Mouse (Mus musculus) CH12.LX (cell line): ENCODE measurements at regions not wholly inside any gene's neighbourhood (a gene's known extent, or its start where the extent isn't known, plus 50 kb on each side); places are given as distances from the start of the nearest gene placed in this dataset.

ENCODE experiments used
- DNase-seq: peaks from one replicate; pipeline ENCODE4 v3.0.0-alpha.2; 2013; ENCODE audit errors: extremely low read depth
- H3K27ac ChIP-seq: 2 replicates; pipeline ENCODE4 v1.5.1; 2012; ENCODE audit warnings: low read depth, mild to moderate bottlenecking, control low read depth, moderate library complexity; ENCODE audit not compliant: insufficient read depth
- H3K27me3 ChIP-seq: replicated peaks from 2 replicates; pipeline ENCODE3; 2012; ENCODE audit warnings: inconsistent platforms
- H3K36me3 ChIP-seq, 2 experiments: replicated peaks in 1 of 2; 2 replicates each; pipeline versions ENCODE3 to v1.6.1; 2012; ENCODE audit warnings: inconsistent platforms in 1 of 2, low read length in 1 of 2, mild to moderate bottlenecking in 1 of 2, mixed read lengths in 1 of 2, moderate library complexity in 1 of 2; ENCODE audit not compliant: control insufficient read depth in 1 of 2, insufficient read depth in 1 of 2
- H3K4me1 ChIP-seq, 2 experiments: 2 replicates each; pipeline ENCODE4 v1.6.1; 2012; ENCODE audit warnings: inconsistent platforms in 1 of 2, moderate library complexity in 1 of 2; ENCODE audit not compliant: insufficient read depth in 2 of 2, control insufficient read depth in 1 of 2
- H3K4me2 ChIP-seq: 2 replicates; pipeline ENCODE4 v1.6.1; 2012; ENCODE audit warnings: low read depth, mild to moderate bottlenecking, control low read depth; ENCODE audit not compliant: poor library complexity, insufficient read depth, severe bottlenecking
- H3K4me3 ChIP-seq, 3 experiments: fragments of 150-350 bp in 1 of 3; sonication (generic) in 1 of 3; replicated peaks in 1 of 3; 2 replicates each; pipeline versions ENCODE3 to v1.5.1; 2011 to 2012; ENCODE audit warnings: low read depth in 2 of 3, low read length in 2 of 3, mild to moderate bottlenecking in 2 of 3, moderate library complexity in 2 of 3, control low read depth in 1 of 3, improper control_type of control experiment in 1 of 3, inconsistent platforms in 1 of 3, mixed read lengths in 1 of 3; ENCODE audit not compliant: poor library complexity in 1 of 3
- H3K79me2 ChIP-seq: replicated peaks from 2 replicates; pipeline ENCODE4 v1.6.1; 2012; ENCODE audit warnings: mild to moderate bottlenecking, moderate library complexity; ENCODE audit not compliant: control insufficient read depth, poor library complexity, insufficient read depth, severe bottlenecking; ENCODE audit errors: extremely low read depth
- H3K9ac ChIP-seq: 2 replicates; pipeline ENCODE4 v1.6.1; 2012; ENCODE audit warnings: low read depth, mild to moderate bottlenecking, control low read depth, moderate library complexity; ENCODE audit not compliant: insufficient read depth
- H3K9me3 ChIP-seq: replicated peaks from 2 replicates; pipeline ENCODE3; 2012; ENCODE audit warnings: low read length, inconsistent platforms, mixed read lengths
- CHD1 ChIP-seq: IDR thresholded peaks from 2 replicates; pipeline ENCODE4 v1.6.1; 2012; ENCODE audit warnings: low read depth, low read length, improper control_type of control experiment, inconsistent platforms
- CHD2 ChIP-seq: IDR thresholded peaks from 2 replicates; pipeline ENCODE4 v1.6.1; 2011; ENCODE audit warnings: low read length, improper control_type of control experiment
- ETS1 ChIP-seq: conservative IDR thresholded peaks from 2 replicates; pipeline ENCODE4 v1.6.1; 2012; ENCODE audit warnings: low read depth, mild to moderate bottlenecking, inconsistent platforms, low read length, improper control_type of control experiment, moderate library complexity
- IRF4 ChIP-seq: IDR thresholded peaks from 2 replicates; pipeline ENCODE4 v1.6.1; 2014; ENCODE audit warnings: low read depth, mild to moderate bottlenecking, inconsistent platforms, low read length, improper control_type of control experiment
- JUN ChIP-seq: IDR thresholded peaks from 2 replicates; pipeline ENCODE4 v1.6.1; 2011; ENCODE audit warnings: low read depth, mild to moderate bottlenecking, low read length, improper control_type of control experiment, moderate library complexity; ENCODE audit not compliant: insufficient read depth
- JUND ChIP-seq: conservative IDR thresholded peaks from 2 replicates; pipeline ENCODE4 v1.6.1; 2011; ENCODE audit warnings: low read depth, low read length, improper control_type of control experiment
- MAX ChIP-seq: IDR thresholded peaks from 2 replicates; pipeline ENCODE4 v1.6.1; 2011; ENCODE audit warnings: low read length, improper control_type of control experiment
- MXI1 ChIP-seq: IDR thresholded peaks from 2 replicates; pipeline ENCODE4 v1.6.1; 2011; ENCODE audit warnings: mild to moderate bottlenecking, low read depth, low read length, improper control_type of control experiment
- NELFE ChIP-seq: IDR thresholded peaks from 2 replicates; pipeline ENCODE4 v1.6.1; 2011; ENCODE audit warnings: low read depth, low read length, improper control_type of control experiment
- PAX5 ChIP-seq: IDR thresholded peaks from 2 replicates; pipeline ENCODE4 v1.6.1; 2012; ENCODE audit warnings: low read length, inconsistent platforms, mixed read lengths
- POLR2A ChIP-seq: IDR thresholded peaks from 2 replicates; pipeline ENCODE4 v1.6.1; 2011; ENCODE audit warnings: low read depth, mild to moderate bottlenecking, improper control_type of control experiment, low read length
- RCOR1 ChIP-seq: conservative IDR thresholded peaks from 2 replicates; pipeline ENCODE4 v1.6.1; 2012; ENCODE audit warnings: low read depth, mild to moderate bottlenecking, inconsistent platforms, low read length, improper control_type of control experiment
- SIN3A ChIP-seq: IDR thresholded peaks from 2 replicates; pipeline ENCODE4 v1.6.1; 2012; ENCODE audit warnings: low read length, improper control_type of control experiment, inconsistent platforms
- SMC3 ChIP-seq: IDR thresholded peaks from 2 replicates; pipeline ENCODE4 v1.6.1; 2011; ENCODE audit warnings: low read depth, low read length, improper control_type of control experiment
- TBP ChIP-seq: conservative IDR thresholded peaks from 2 replicates; pipeline ENCODE4 v1.6.1; 2011; ENCODE audit warnings: low read depth, low read length, improper control_type of control experiment
- TCF12 ChIP-seq: IDR thresholded peaks from 2 replicates; pipeline ENCODE4 v1.6.1; 2014; ENCODE audit warnings: low read depth, mild to moderate bottlenecking, inconsistent platforms, low read length, improper control_type of control experiment
- ZC3H11A ChIP-seq: IDR thresholded peaks from 2 replicates; pipeline ENCODE4 v1.6.1; 2012; ENCODE audit warnings: low read depth, mild to moderate bottlenecking, inconsistent platforms, low read length, improper control_type of control experiment
- ZMIZ1 ChIP-seq: IDR thresholded peaks from 2 replicates; pipeline ENCODE4 v1.6.1; 2012; ENCODE audit warnings: low read depth, mild to moderate bottlenecking, inconsistent platforms, low read length, improper control_type of control experiment
- ZNF384 ChIP-seq: IDR thresholded peaks from 2 replicates; pipeline ENCODE4 v1.6.1; 2012; ENCODE audit warnings: low read depth, low read length, improper control_type of control experiment, inconsistent platforms
- dilution Hi-C: fragments of 300-500 bp; cut with MboI; formaldehyde crosslinking; loops from 2 replicates; pipeline ENCODE4 v1.14.3; 2020; ENCODE audit warnings: low sequenced_read_pairs; ENCODE audit not compliant: extremely low pct_unique_long_range_greater_than_20kb, extremely low pct_ligation_motif_present
- in situ Hi-C: fragments of 300-500 bp; cut with MboI; formaldehyde crosslinking; loops from 3 replicates; pipeline ENCODE4 v1.14.3; 2019; ENCODE audit warnings: low sequenced_read_pairs, low pct_ligation_motif_present, low pct_unique_long_range_greater_than_20kb, mixed read lengths

- Histone ChIP-seq H3K4me1 (no peaks in the 10 kb centered on the region), H3K4me2 (no peak overlapping the region), H3K79me2 (no peaks in the 10 kb centered on the region), H3K27ac (no peak overlapping the region), H3K9me3 (peaks cover 11% of the 10 kb centered on the region)
- peak; percentile 42 for DNase-seq
- TF ChIP-seq ZC3H11A = no peak
- peak; percentile 76; the same call in 1 of the 2 replicates for TF ChIP-seq MXI1
- peak; percentile 97 for TF ChIP-seq SIN3A
- TF ChIP-seq, all 38 proteins: peak for 2
- no peak overlapping the region for H3K4me3 ChIP-seq
- in situ Hi-C loops (no loop called here), dilution Hi-C loops (no loop called here)
- no peak overlapping the region for H3K9ac ChIP-seq
- H3K36me3 ChIP-seq = no peaks in the 10 kb centered on the region
- peaks cover 18% of the 10 kb centered on the region for H3K27me3 ChIP-seq
Measured at GRCm38 (mm10) chr5:121078531-121078930, 68.6 kb upstream of the Rph3a start.

GRCm38 (mm10) chr5:121076741-121077140, 66.8 kb upstream of the Rph3a start:
- dilution Hi-C loops = no loop called here
- Histone ChIP-seq H3K4me1 (no peaks in the 10 kb centered on the region), H3K4me3 (no peak overlapping the region)
- TF ChIP-seq JUND = no peak
- TF ChIP-seq ZC3H11A = no peak
- TF ChIP-seq CHD1 = no peak
- TF ChIP-seq SIN3A = no peak
- TF ChIP-seq ZMIZ1 = no peak
- no peak for TF ChIP-seq NELFE
- TF ChIP-seq JUN = no peak
- TF ChIP-seq RCOR1 = no peak
- TF ChIP-seq TBP = no peak
- TF ChIP-seq PAX5 = no peak
- TF ChIP-seq TCF12 = no peak
- TF ChIP-seq MAX = no peak
- no peak for TF ChIP-seq ZNF384
- no peak for TF ChIP-seq IRF4
- TF ChIP-seq POLR2A = no peak
- no peak for TF ChIP-seq CHD2
- TF ChIP-seq SMC3 = no peak
- TF ChIP-seq ETS1 = no peak
- TF ChIP-seq, all 38 proteins: peak for 0
- no peaks in the 10 kb centered on the region for H3K36me3 ChIP-seq
- H3K4me2 ChIP-seq = no peak overlapping the region
- no peak for DNase-seq
- H3K27me3 ChIP-seq = peaks cover 31% of the 10 kb centered on the region
- in situ Hi-C loops = no loop called here
- H3K9me3 ChIP-seq = peaks cover 5% of the 10 kb centered on the region
- no peak overlapping the region for H3K27ac ChIP-seq
- no peak overlapping the region for H3K9ac ChIP-seq
- H3K79me2 ChIP-seq = no peaks in the 10 kb centered on the region
